ENCODE assay signal across 28 mouse cellular contexts in genomic region chr3:154731431-154731830, GRCm38 (mm10).
DNase-seq lines count a peak whose midpoint lies in the region; ATAC-seq and TF ChIP-seq lines count a peak whose summit lies in the region.
"Had no signal": no experiment of that assay in that cellular context is flagged by ENCODE, and none has a peak within 500 bp of the region (broad histone marks: within the 10 kb centered on the region; RNA-seq: fewer than 3 reads in every experiment).

No protein-coding gene starts in this region.

- no peaks in the 10 kb centered on the region for H3K4me1 ChIP-seq in hindbrain, embryonic 14.5 days (replicated peaks; ENCODE audit: control insufficient read depth, insufficient read depth, low read length)
- no peaks in the 10 kb centered on the region for H3K4me1 ChIP-seq in hindbrain, embryonic 10.5 days (replicated peaks)
- 0 out of 2 replicates have a peak, but pooled peaks cover 3% of the 10 kb centered on the region for H3K4me1 ChIP-seq in neural tube, embryonic 13.5 days (replicated peaks)
- H3K4me1 ChIP-seq in neural tube, embryonic 14.5 days (ENCODE audit: control insufficient read depth, insufficient read depth, low read length): no peaks in the 10 kb centered on the region
- no peaks in the 10 kb centered on the region for H3K4me1 ChIP-seq in intestine, postnatal 0 days (replicated peaks; ENCODE audit: control insufficient read depth, insufficient read depth, low read length)
- H3K4me1 ChIP-seq: embryonic facial prominence, embryonic 12.5 days; heart, embryonic 15.5 days; liver, embryonic 12.5 days; megakaryocyte, embryonic 14.5 days; midbrain, embryonic 13.5 days; neural tube, embryonic 12.5 days had no signal

- no peaks in the 10 kb centered on the region for H3K9me3 ChIP-seq in hindbrain, embryonic 14.5 days (ENCODE audit: control insufficient read depth, low read length)
- H3K9me3 ChIP-seq in hindbrain, embryonic 10.5 days: no peaks in the 10 kb centered on the region
- H3K9me3 ChIP-seq in neural tube, embryonic 13.5 days: no peaks in the 10 kb centered on the region
- H3K9me3 ChIP-seq in neural tube, embryonic 14.5 days (ENCODE audit: control insufficient read depth, low read length): no peaks in the 10 kb centered on the region
- no peaks in the 10 kb centered on the region for H3K9me3 ChIP-seq in intestine, postnatal 0 days (ENCODE audit: control insufficient read depth)
- H3K9me3 ChIP-seq: embryonic facial prominence, embryonic 12.5 days; heart, embryonic 15.5 days; limb, embryonic 12.5 days; liver, embryonic 12.5 days; midbrain, embryonic 13.5 days; neural tube, embryonic 12.5 days had no signal

- no peak overlapping the region for H3K4me2 ChIP-seq in hindbrain, embryonic 14.5 days (replicated peaks)
- no peak overlapping the region for H3K4me2 ChIP-seq in neural tube, embryonic 13.5 days
- H3K4me2 ChIP-seq in neural tube, embryonic 14.5 days (ENCODE audit: low read depth, low read length): no peak overlapping the region
- H3K4me2 ChIP-seq in intestine, postnatal 0 days (replicated peaks; ENCODE audit: low read depth): no peak overlapping the region
- H3K4me2 ChIP-seq: embryonic facial prominence, embryonic 12.5 days; heart, embryonic 15.5 days; limb, embryonic 12.5 days; liver, embryonic 12.5 days; midbrain, embryonic 13.5 days; neural tube, embryonic 12.5 days had no signal

- H3K36me3 ChIP-seq in hindbrain, embryonic 14.5 days (replicated peaks; ENCODE audit: control insufficient read depth, insufficient read depth): no peaks in the 10 kb centered on the region
- no peaks in the 10 kb centered on the region for H3K36me3 ChIP-seq in hindbrain, embryonic 10.5 days
- H3K36me3 ChIP-seq in neural tube, embryonic 13.5 days: no peaks in the 10 kb centered on the region
- no peaks in the 10 kb centered on the region for H3K36me3 ChIP-seq in neural tube, embryonic 14.5 days (ENCODE audit: control insufficient read depth, insufficient read depth, low read length)
- no peaks in the 10 kb centered on the region for H3K36me3 ChIP-seq in intestine, postnatal 0 days (ENCODE audit: control insufficient read depth, insufficient read depth)
- H3K36me3 ChIP-seq: embryonic facial prominence, embryonic 12.5 days; heart, embryonic 15.5 days; limb, embryonic 12.5 days; liver, embryonic 12.5 days; midbrain, embryonic 13.5 days; neural tube, embryonic 12.5 days had no signal

- no peak overlapping the region for H3K27ac ChIP-seq in hindbrain, embryonic 14.5 days
- no peak overlapping the region for H3K27ac ChIP-seq in hindbrain, embryonic 10.5 days
- H3K27ac ChIP-seq in neural tube, embryonic 13.5 days (replicated peaks): no peak overlapping the region
- no peak overlapping the region for H3K27ac ChIP-seq in neural tube, embryonic 14.5 days (ENCODE audit: low read depth, low read length)
- H3K27ac ChIP-seq in intestine, postnatal 0 days (ENCODE audit: low read depth, low read length): no peak overlapping the region
- H3K27ac ChIP-seq: embryonic facial prominence, embryonic 12.5 days; heart, embryonic 15.5 days; limb, embryonic 12.5 days; liver, embryonic 12.5 days; midbrain, embryonic 13.5 days; neural tube, embryonic 12.5 days had no signal

- H3K4me3 ChIP-seq in hindbrain, embryonic 14.5 days (replicated peaks; ENCODE audit: low read length): no peak overlapping the region
- no peak overlapping the region for H3K4me3 ChIP-seq in hindbrain, embryonic 10.5 days
- H3K4me3 ChIP-seq in neural tube, embryonic 13.5 days: no peak overlapping the region
- H3K4me3 ChIP-seq in neural tube, embryonic 14.5 days (ENCODE audit: low read depth, low read length): no peak overlapping the region
- H3K4me3 ChIP-seq in intestine, postnatal 0 days (ENCODE audit: low read depth, low read length): no peak overlapping the region
- H3K4me3 ChIP-seq: embryonic facial prominence, embryonic 12.5 days; heart, embryonic 15.5 days; limb, embryonic 12.5 days; liver, embryonic 12.5 days; megakaryocyte, embryonic 14.5 days; midbrain, embryonic 13.5 days; neural tube, embryonic 12.5 days had no signal

- DNase-seq in hindbrain, embryonic 14.5 days (ENCODE audit: low spot score): no peak
- DNase-seq in hindbrain, embryonic 10.5 days (ENCODE audit: low spot score): no peak
- DNase-seq in neural tube, embryonic 10.5 days (ENCODE audit: extremely low spot score, low spot score): no peak
- DNase-seq in cerebellum, adult 11 months: no peak
- DNase-seq: adrenal gland, postnatal 14 days; cerebellum, adult 18-20 months; cerebellum, postnatal 36 days; gastrocnemius, postnatal 10 days; kidney, adult 11 months; kidney, postnatal 14 days; layer of hippocampus, adult 9-11 months; liver, postnatal 0 days; lung, postnatal 4 days; thymus, adult 2 months; thymus, postnatal 36 days had no signal

- TF ChIP-seq CTCF in intestine, postnatal 0 days (IDR thresholded peaks at IDR 0.05; ENCODE audit: low read depth): no peak

- no peaks in the 10 kb centered on the region for H3K27me3 ChIP-seq in hindbrain, embryonic 14.5 days (ENCODE audit: control insufficient read depth, insufficient read depth, low read length)
- H3K27me3 ChIP-seq in hindbrain, embryonic 10.5 days (ENCODE audit: insufficient read depth, poor library complexity, severe bottlenecking): no peaks in the 10 kb centered on the region
- no peaks in the 10 kb centered on the region for H3K27me3 ChIP-seq in neural tube, embryonic 13.5 days
- no peaks in the 10 kb centered on the region for H3K27me3 ChIP-seq in neural tube, embryonic 14.5 days (ENCODE audit: control insufficient read depth, insufficient read depth, low read length)
- no peaks in the 10 kb centered on the region for H3K27me3 ChIP-seq in intestine, postnatal 0 days (replicated peaks; ENCODE audit: control insufficient read depth, insufficient read depth, low read length)
- H3K27me3 ChIP-seq: embryonic facial prominence, embryonic 12.5 days; heart, embryonic 15.5 days; limb, embryonic 12.5 days; liver, embryonic 12.5 days; megakaryocyte, embryonic 14.5 days; midbrain, embryonic 13.5 days; neural tube, embryonic 12.5 days had no signal

- H3K9ac ChIP-seq in hindbrain, embryonic 14.5 days: no peak overlapping the region
- no peak overlapping the region for H3K9ac ChIP-seq in neural tube, embryonic 13.5 days
- no peak overlapping the region for H3K9ac ChIP-seq in neural tube, embryonic 14.5 days (replicated peaks; ENCODE audit: low read depth, low read length)
- no peak overlapping the region for H3K9ac ChIP-seq in intestine, postnatal 0 days (ENCODE audit: low read depth, low read length)
- H3K9ac ChIP-seq: embryonic facial prominence, embryonic 12.5 days; heart, embryonic 15.5 days; limb, embryonic 12.5 days; liver, embryonic 12.5 days; liver, postnatal 0 days; midbrain, embryonic 13.5 days; neural tube, embryonic 12.5 days had no signal

- peak; percentile 34; the same call in 1 of the 2 replicates for ATAC-seq in hindbrain, embryonic 14.5 days (ENCODE audit: low FRiP score)
- ATAC-seq in neural tube, embryonic 13.5 days (ENCODE audit: low read depth): peak; percentile 87
- ATAC-seq in neural tube, embryonic 14.5 days (ENCODE audit: low read depth): peak; percentile 88
- ATAC-seq in intestine, postnatal 0 days: no peak
- ATAC-seq: CD4-positive, CD25-positive, alpha-beta regulatory T cell, adult 4 months; forebrain, embryonic 16.5 days; liver, embryonic 12.5 days; liver, postnatal 0 days; lung, postnatal 0 days; midbrain, embryonic 13.5 days had no signal

- 74% methylated on average over 10 of the region's 10 CpGs for WGBS in hindbrain, embryonic 14.5 days
- WGBS in hindbrain, embryonic 10.5 days: 90% methylated on average over 10 of the region's 10 CpGs
- whole genome bisulfite sequencing in neural tube, embryonic 13.5 days: 51% methylated on average over 10 of the region's 10 CpGs
- WGBS in neural tube, embryonic 14.5 days: 33% methylated on average over 10 of the region's 10 CpGs
- WGBS in intestine, postnatal 0 days: 73% methylated on average over 10 of the region's 10 CpGs
